Mouse (Mus musculus): ENCODE measurements at regions not wholly inside any gene's neighbourhood (a gene's known extent, or its start where the extent isn't known, plus 50 kb on each side); places are given as distances from the start of the nearest gene placed in this dataset.

GRCm38 (mm10) chr4:94186997-94187396 is 369.3 kb upstream of the Gm10306 start:
- DNase-seq (ENCODE audit: low read depth, low spot score), result no peak

- DNase-seq (ENCODE audit: low read depth, low spot score), result no peak
Measured at GRCm38 (mm10) chr4:94188354-94188753, 368.0 kb upstream of the Gm10306 start.

- DNase-seq (ENCODE audit: low read depth, low spot score), result no peak
Measured at GRCm38 (mm10) chr4:94188888-94189287, 367.5 kb upstream of the Gm10306 start.

- no peak for DNase-seq (ENCODE audit: low read depth, low spot score)
Measured at GRCm38 (mm10) chr4:94190940-94191339, 365.4 kb upstream of the Gm10306 start.

GRCm38 (mm10) chr4:94216265-94216664 is 340.1 kb upstream of the Gm10306 start:
- no peak for DNase-seq (ENCODE audit: low read depth, low spot score)

GRCm38 (mm10) chr4:94235650-94236206 is 320.6 kb upstream of the Gm10306 start:
- no peak for DNase-seq (ENCODE audit: low read depth, low spot score)

GRCm38 (mm10) chr4:94256026-94256425 is 300.3 kb upstream of the Gm10306 start:
- DNase-seq (ENCODE audit: low read depth, low spot score), result no peak

- no peak for DNase-seq (ENCODE audit: low read depth, low spot score)
Measured at GRCm38 (mm10) chr4:94261136-94261535, 295.2 kb upstream of the Gm10306 start.

- no peak for DNase-seq (ENCODE audit: low read depth, low spot score)
Measured at GRCm38 (mm10) chr4:94281732-94282131, 274.6 kb upstream of the Gm10306 start.

GRCm38 (mm10) chr4:94292150-94292549 is 264.2 kb upstream of the Gm10306 start:
- no peak for DNase-seq (ENCODE audit: low read depth, low spot score)

GRCm38 (mm10) chr4:94317298-94317697 is 239.0 kb upstream of the Gm10306 start:
- no peak for DNase-seq (ENCODE audit: low read depth, low spot score)

- no peak for DNase-seq (ENCODE audit: low read depth, low spot score)
Measured at GRCm38 (mm10) chr4:94326759-94327158, 229.6 kb upstream of the Gm10306 start.

GRCm38 (mm10) chr4:94343331-94343730 is 213.0 kb upstream of the Gm10306 start:
- no peak for DNase-seq (ENCODE audit: low read depth, low spot score)

- peak; percentile 12 for DNase-seq (ENCODE audit: low read depth, low spot score)
Measured at GRCm38 (mm10) chr4:94349273-94349672, 207.1 kb upstream of the Gm10306 start.

- DNase-seq (ENCODE audit: low read depth, low spot score), result no peak
Measured at GRCm38 (mm10) chr4:94356982-94357381, 199.4 kb upstream of the Gm10306 start.

- no peak for DNase-seq (ENCODE audit: low read depth, low spot score)
Measured at GRCm38 (mm10) chr4:94360810-94361527, 195.4 kb upstream of the Gm10306 start.

GRCm38 (mm10) chr4:94361528-94362217 is 194.7 kb upstream of the Gm10306 start:
- no peak for DNase-seq (ENCODE audit: low read depth, low spot score)

GRCm38 (mm10) chr4:94365375-94365774 is 191.0 kb upstream of the Gm10306 start:
- no peak for DNase-seq (ENCODE audit: low read depth, low spot score)

GRCm38 (mm10) chr4:94367174-94367573 is 189.2 kb upstream of the Gm10306 start:
- no peak for DNase-seq (ENCODE audit: low read depth, low spot score)

- DNase-seq (ENCODE audit: low read depth, low spot score), result no peak
Measured at GRCm38 (mm10) chr4:94370981-94371380, 185.4 kb upstream of the Gm10306 start.

GRCm38 (mm10) chr4:94376256-94376655 is 180.1 kb upstream of the Gm10306 start:
- DNase-seq (ENCODE audit: low read depth, low spot score), result no peak

GRCm38 (mm10) chr4:94385703-94386102 is 170.6 kb upstream of the Gm10306 start:
- no peak for DNase-seq (ENCODE audit: low read depth, low spot score)

- DNase-seq (ENCODE audit: low read depth, low spot score), result no peak
Measured at GRCm38 (mm10) chr4:94388317-94388716, 168.0 kb upstream of the Gm10306 start.

All from ES-CJ7 (cell line).